Mouse (Mus musculus): Measurements from ENCODE around the gene Nav3.

The Nav3 gene

DNA sequence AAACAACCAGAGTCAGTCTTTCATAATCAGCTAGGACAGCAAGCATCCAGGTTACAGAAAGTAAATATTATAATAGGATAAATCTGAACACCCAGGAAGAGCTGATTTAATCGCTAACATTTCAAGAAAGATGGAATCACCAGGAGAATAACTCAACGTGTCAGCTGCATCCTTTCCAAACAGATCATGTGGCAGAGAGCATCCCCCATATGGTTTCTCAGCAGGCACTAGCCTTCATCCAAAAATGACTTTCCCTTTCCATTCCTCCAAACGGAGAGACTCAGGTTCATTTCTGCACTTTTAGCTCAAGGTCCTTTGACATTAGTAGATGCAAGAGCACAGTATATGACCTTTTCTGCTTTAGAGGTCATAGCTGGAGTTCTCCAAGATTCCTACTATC is 765.4 kb downstream of the Nav3 start:
- peak in 1 of 2 experiments; percentile 36 for DNase-seq (ENCODE audit: low spot score in 2 of 2)

GRCm38 (mm10) chr10:109684109-109685056 is 771.6 kb downstream of the Nav3 start:
- DNase-seq (ENCODE audit: low spot score in 2 of 2), result peak; percentile 56 to 81

DNA sequence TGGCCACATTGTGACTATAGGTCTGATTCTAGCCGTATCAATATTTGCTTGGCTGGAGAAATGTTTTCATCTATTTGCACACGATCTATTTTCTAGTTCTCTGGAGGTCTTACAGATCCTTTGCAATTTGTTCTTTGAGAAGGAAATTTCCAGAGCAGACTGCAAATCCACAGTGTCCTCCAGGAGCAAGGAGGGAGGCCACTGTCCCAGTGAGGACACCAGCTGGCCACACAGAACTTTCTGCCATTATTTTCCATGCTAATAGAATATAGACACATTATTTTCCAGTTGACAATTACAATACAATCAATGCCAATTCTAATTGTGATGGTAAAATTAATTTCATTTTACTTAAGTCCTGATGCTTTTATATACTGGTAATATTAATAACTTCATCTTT is 783.1 kb downstream of the Nav3 start:
- DNase-seq (ENCODE audit: low spot score in 2 of 2), result no peak

GRCm38 (mm10) chr10:109667453-109667852 is 788.6 kb downstream of the Nav3 start:
- DNase-seq (ENCODE audit: low spot score in 2 of 2), result no peak

DNA sequence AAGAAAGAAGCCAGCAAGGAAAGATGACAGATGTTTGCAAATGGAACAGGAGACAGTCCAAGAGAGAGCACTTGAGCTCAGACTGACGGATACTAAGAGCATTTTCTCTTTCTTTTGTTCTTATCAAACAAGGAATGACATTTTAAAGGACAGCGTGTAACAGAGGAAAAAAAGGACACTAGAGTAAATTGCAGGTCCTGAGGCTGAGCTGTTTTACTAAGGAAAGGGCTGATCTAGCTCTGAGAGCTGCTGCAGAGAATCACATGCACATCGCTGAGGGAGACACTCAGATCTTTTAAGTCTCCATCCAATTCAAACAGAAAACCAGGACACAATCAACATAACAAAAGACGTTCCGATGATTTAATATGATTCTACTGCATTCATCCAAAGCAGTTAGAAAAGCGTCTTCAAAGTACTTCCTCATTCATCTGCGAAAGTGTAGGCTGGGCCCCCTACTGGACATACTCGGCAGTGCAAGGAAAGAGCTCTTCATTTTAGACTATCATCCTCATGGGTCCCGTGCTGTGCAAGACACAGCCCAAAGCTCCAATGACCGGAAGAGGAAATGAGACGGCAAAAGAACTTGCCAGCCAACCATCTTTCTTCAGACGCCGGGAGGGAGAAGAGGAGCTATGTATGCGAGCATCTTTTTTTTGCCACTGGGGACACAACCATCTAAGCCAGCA is 791.2 kb downstream of the Nav3 start:
- peak; percentile 67 to 86 for DNase-seq (ENCODE audit: low spot score in 2 of 2)

- DNase-seq (ENCODE audit: low spot score in 2 of 2), result peak in 1 of 2 experiments; percentile 11
Observed at GRCm38 (mm10) chr10:109651516-109651915, 804.5 kb downstream of the Nav3 start.

- DNase-seq (ENCODE audit: low spot score in 2 of 2), result no peak
Observed at GRCm38 (mm10) chr10:109643598-109643997, 812.4 kb downstream of the Nav3 start.

DNA sequence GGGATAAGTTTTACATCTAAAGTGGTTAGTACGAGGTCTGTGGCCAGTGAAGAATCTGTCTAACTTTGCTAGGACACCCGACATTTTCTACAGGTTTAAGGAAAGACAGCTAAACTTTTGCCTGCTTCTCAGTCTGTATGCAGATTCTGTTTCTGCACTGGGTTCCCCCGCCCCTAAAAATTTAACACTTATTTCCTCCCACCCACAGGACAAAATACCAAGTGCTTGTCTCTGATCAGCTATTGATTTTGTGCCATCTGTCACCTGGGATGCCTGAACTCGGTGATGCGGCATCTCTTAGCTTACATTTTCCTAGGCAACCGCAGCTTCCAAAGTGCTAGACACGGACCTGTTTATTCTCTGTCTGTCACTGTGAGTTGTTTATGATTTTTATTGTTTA is 814.2 kb downstream of the Nav3 start:
- DNase-seq (ENCODE audit: low spot score in 2 of 2), result no peak

- DNase-seq (ENCODE audit: low spot score in 2 of 2), result no peak
Observed at GRCm38 (mm10) chr10:109637702-109638101, 818.3 kb downstream of the Nav3 start.

Measured in cerebellum, postnatal 4 days (tissue).